Mouse (Mus musculus): ENCODE measurements around the gene Hunk.

- TF ChIP-seq CTCF (IDR thresholded peaks at IDR 0.05; ENCODE audit: low read depth, low read length) (no peak), EP300 (IDR thresholded peaks at IDR 0.05; ENCODE audit: insufficient read depth, low read depth, low read length) (no peak)
Observed at GRCm38 (mm10) chr16:90442991-90443390, 57.2 kb downstream of the Hunk start.
